Mouse (Mus musculus) monocyte, adult 2 months (primary cell): ENCODE results near the gene Dtx4.
"Not testable (repeated sequence)": the region's sequence is repeated elsewhere in the genome, so short reads cannot be mapped to it uniquely, and the experiment has no call there.

Source experiments
- DNase-seq, 2 experiments: peaks; one replicate each; pipeline ENCODE4 v3.0.0; 2022; ENCODE audit warnings: low spot score in 2 of 2, low read depth in 1 of 2

The Dtx4 gene

GRCm38 (mm10) chr19:12501370-12502347 is at the start of gene Dtx4:
Gene Dtx4 (minus strand): TSS chr19:12501454.
- DNase-seq = peak; percentile 84 to 92

- DNase-seq = no peak
Measured at GRCm38 (mm10) chr19:12550005-12550942, 49.0 kb upstream of the Dtx4 start.

- DNase-seq = no peak
Measured at GRCm38 (mm10) chr19:12549166-12549565, 47.9 kb upstream of the Dtx4 start.

GRCm38 (mm10) chr19:12545440-12545839 is 44.2 kb upstream of the Dtx4 start, which contains the start of gene Fam111a:
Gene Fam111a (plus strand): TSS chr19:12545740.
- not testable (repeated sequence) for DNase-seq

GRCm38 (mm10) chr19:12541644-12542043 is 40.4 kb upstream of the Dtx4 start:
- DNase-seq = no peak

- no peak for DNase-seq
Measured at GRCm38 (mm10) chr19:12540727-12541126, 39.5 kb upstream of the Dtx4 start.

- DNase-seq = no peak
Measured at GRCm38 (mm10) chr19:12539975-12540374, 38.7 kb upstream of the Dtx4 start.

GRCm38 (mm10) chr19:12537168-12537567 is 35.9 kb upstream of the Dtx4 start:
- no peak for DNase-seq

- no peak for DNase-seq
Measured at GRCm38 (mm10) chr19:12523377-12523776, 22.1 kb upstream of the Dtx4 start.

- no peak for DNase-seq
Measured at GRCm38 (mm10) chr19:12518541-12518890, 17.3 kb upstream of the Dtx4 start.

- peak in 1 of 2 experiments; percentile 21 for DNase-seq
Measured at GRCm38 (mm10) chr19:12517671-12518540, 16.7 kb upstream of the Dtx4 start.

GRCm38 (mm10) chr19:12514621-12515020 is 13.4 kb upstream of the Dtx4 start:
- no peak for DNase-seq

- DNase-seq = no peak
Measured at GRCm38 (mm10) chr19:12502756-12503155, 1.5 kb upstream of the Dtx4 start.

- peak in 1 of 2 experiments; percentile 25 for DNase-seq
Measured at GRCm38 (mm10) chr19:12500881-12501311, 358 bp downstream of the Dtx4 start.

- DNase-seq = no peak
Measured at GRCm38 (mm10) chr19:12500124-12500523, 1.1 kb downstream of the Dtx4 start.

GRCm38 (mm10) chr19:12499485-12499884 is 1.8 kb downstream of the Dtx4 start:
- no peak for DNase-seq

GRCm38 (mm10) chr19:12498941-12499340 is 2.3 kb downstream of the Dtx4 start:
- DNase-seq = no peak

- DNase-seq = no peak
Measured at GRCm38 (mm10) chr19:12498321-12498720, 2.9 kb downstream of the Dtx4 start.

GRCm38 (mm10) chr19:12497909-12498308 is 3.3 kb downstream of the Dtx4 start:
- no peak for DNase-seq

- DNase-seq = no peak
Measured at GRCm38 (mm10) chr19:12496241-12496640, 5.0 kb downstream of the Dtx4 start.
